Mouse (Mus musculus): ENCODE data around the gene Tmem8. TPM values are rescaled to one million over a fixed set of nuclear protein-coding genes. Genes with fewer than 3 reads are reported as not detected.
"Not testable (repeated sequence)": the region's sequence is repeated elsewhere in the genome, so short reads cannot be mapped to it uniquely, and the experiment has no call there.

Gene Tmem8
- polyA plus RNA-seq, 1 experiment, result 374 TPM

GRCm38 (mm10) chr17:26112751-26113150 is 348 bp upstream of the Tmem8 start:
- H3K27ac ChIP-seq (ENCODE audit: control insufficient read depth, insufficient read depth, low read depth, low read length), result peak overlapping the region; percentile 79

GRCm38 (mm10) chr17:26114061-26114460 is 962 bp downstream of the Tmem8 start:
- Histone ChIP-seq H3K27ac (ENCODE audit: control insufficient read depth, insufficient read depth, low read depth, low read length) (peak overlapping the region; percentile 84), H3K36me3 (ENCODE audit: control insufficient read depth, insufficient read depth, low read length) (no peaks in the 10 kb centered on the region), H3K4me1 (ENCODE audit: control insufficient read depth, insufficient read depth, low read length) (peaks cover 4% of the 10 kb centered on the region), H3K27me3 (ENCODE audit: control insufficient read depth, insufficient read depth, low read length) (no peaks in the 10 kb centered on the region), H3K4me3 (ENCODE audit: control insufficient read depth, low read depth, low read length) (peak overlapping the region; percentile 86)
- TF ChIP-seq POLR2A (IDR thresholded peaks at IDR 0.05; ENCODE audit: control insufficient read depth, low read depth, low read length) (no peak), CTCF (IDR thresholded peaks at IDR 0.05; ENCODE audit: control insufficient read depth, insufficient read depth, insufficient replicate concordance, low read depth, low read length) (no peak)

More at GRCm38 (mm10) chr17:26112751-26113150, 348 bp upstream of the Tmem8 start:
- H3K27me3 ChIP-seq (ENCODE audit: control insufficient read depth, insufficient read depth, low read length), result no peaks in the 10 kb centered on the region
- peaks cover 4% of the 10 kb centered on the region for H3K4me1 ChIP-seq (ENCODE audit: control insufficient read depth, insufficient read depth, low read length)
- no peaks in the 10 kb centered on the region for H3K36me3 ChIP-seq (ENCODE audit: control insufficient read depth, insufficient read depth, low read length)
- H3K4me3 ChIP-seq (ENCODE audit: control insufficient read depth, low read depth, low read length), result peak overlapping the region; percentile 86
- TF ChIP-seq CTCF (IDR thresholded peaks at IDR 0.05; ENCODE audit: control insufficient read depth, insufficient read depth, insufficient replicate concordance, low read depth, low read length) (no peak), POLR2A (IDR thresholded peaks at IDR 0.05; ENCODE audit: control insufficient read depth, low read depth, low read length) (no peak; the same call in 1 of the 2 replicates)

- H3K27ac ChIP-seq (ENCODE audit: control insufficient read depth, insufficient read depth, low read depth, low read length); H3K4me1 ChIP-seq (ENCODE audit: control insufficient read depth, insufficient read depth, low read length); H3K27me3 ChIP-seq (ENCODE audit: control insufficient read depth, insufficient read depth, low read length); H3K36me3 ChIP-seq (ENCODE audit: control insufficient read depth, insufficient read depth, low read length): not testable (repeated sequence)
- H3K4me3 ChIP-seq (ENCODE audit: control insufficient read depth, low read depth, low read length), result peak overlapping the region; percentile 75
These were observed 1.4 kb downstream of the Tmem8 start for GRCm38 (mm10) chr17:26114461-26114860.

GRCm38 (mm10) chr17:26115205-26115898 is 2.3 kb downstream of the Tmem8 start:
- no peaks in the 10 kb centered on the region for H3K27me3 ChIP-seq (ENCODE audit: control insufficient read depth, insufficient read depth, low read length)

GRCm38 (mm10) chr17:26115956-26116487 is 2.9 kb downstream of the Tmem8 start:
- Histone ChIP-seq H3K4me3 (ENCODE audit: control insufficient read depth, low read depth, low read length) (no peak overlapping the region), H3K27me3 (ENCODE audit: control insufficient read depth, insufficient read depth, low read length) (no peaks in the 10 kb centered on the region), H3K4me1 (ENCODE audit: control insufficient read depth, insufficient read depth, low read length) (peaks cover 4% of the 10 kb centered on the region), H3K27ac (ENCODE audit: control insufficient read depth, insufficient read depth, low read depth, low read length) (no peak overlapping the region), H3K36me3 (ENCODE audit: control insufficient read depth, insufficient read depth, low read length) (no peaks in the 10 kb centered on the region)
- no peak for TF ChIP-seq POLR2A (IDR thresholded peaks at IDR 0.05; ENCODE audit: control insufficient read depth, low read depth, low read length)
- TF ChIP-seq CTCF (IDR thresholded peaks at IDR 0.05; ENCODE audit: control insufficient read depth, insufficient read depth, insufficient replicate concordance, low read depth, low read length), result no peak

More at GRCm38 (mm10) chr17:26115205-26115898, 2.3 kb downstream of the Tmem8 start:
- peaks cover 4% of the 10 kb centered on the region for H3K4me1 ChIP-seq (ENCODE audit: control insufficient read depth, insufficient read depth, low read length)
- H3K36me3 ChIP-seq (ENCODE audit: control insufficient read depth, insufficient read depth, low read length), result no peaks in the 10 kb centered on the region
- no peak overlapping the region for H3K27ac ChIP-seq (ENCODE audit: control insufficient read depth, insufficient read depth, low read depth, low read length)
- TF ChIP-seq POLR2A (IDR thresholded peaks at IDR 0.05; ENCODE audit: control insufficient read depth, low read depth, low read length) (no peak), CTCF (IDR thresholded peaks at IDR 0.05; ENCODE audit: control insufficient read depth, insufficient read depth, insufficient replicate concordance, low read depth, low read length) (no peak)
- H3K4me3 ChIP-seq (ENCODE audit: control insufficient read depth, low read depth, low read length), result peak overlapping the region; percentile 19

DNA sequence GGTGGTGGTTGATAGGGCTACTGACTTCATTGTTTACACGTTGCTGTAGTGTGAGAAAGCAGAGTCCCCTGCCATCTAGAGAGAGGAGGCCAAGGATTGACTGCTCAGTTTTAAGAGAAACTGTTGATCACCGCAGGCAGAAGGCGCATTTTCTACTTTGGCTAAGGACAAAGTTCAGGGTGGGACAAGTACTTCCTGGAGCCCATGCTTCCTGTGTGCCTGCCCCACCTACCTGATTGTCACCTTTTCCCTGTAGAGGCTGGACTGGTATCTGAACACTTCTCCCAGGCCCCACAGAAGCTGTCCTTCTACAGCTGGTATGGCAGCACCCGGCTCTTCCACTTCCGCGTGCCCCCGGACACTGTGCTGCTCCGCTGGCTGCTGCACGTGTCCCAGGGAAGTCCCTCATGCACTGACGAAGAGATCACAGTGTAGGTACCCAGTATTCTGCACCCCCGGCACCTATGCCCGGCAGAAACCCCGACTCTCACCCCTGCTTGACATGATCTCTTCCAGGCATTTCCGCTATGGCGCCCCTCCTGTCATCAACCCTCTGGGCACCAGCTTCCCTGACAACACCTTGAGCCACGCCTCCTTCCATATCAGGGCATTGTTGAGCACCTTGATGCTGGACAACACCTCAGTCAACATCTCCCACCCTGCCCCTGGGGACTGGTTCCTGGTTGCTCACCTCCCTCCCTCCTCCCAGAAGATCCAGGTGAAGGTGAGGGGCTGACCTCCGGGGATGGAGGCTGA is 3.6 kb downstream of the Tmem8 start:
- peaks cover 4% of the 10 kb centered on the region for H3K4me1 ChIP-seq (ENCODE audit: control insufficient read depth, insufficient read depth, low read length)
- H3K4me3 ChIP-seq (ENCODE audit: control insufficient read depth, low read depth, low read length), result no peak overlapping the region
- TF ChIP-seq POLR2A (IDR thresholded peaks at IDR 0.05; ENCODE audit: control insufficient read depth, low read depth, low read length), result no peak
- TF ChIP-seq CTCF (IDR thresholded peaks at IDR 0.05; ENCODE audit: control insufficient read depth, insufficient read depth, insufficient replicate concordance, low read depth, low read length), result no peak
- H3K36me3 ChIP-seq (ENCODE audit: control insufficient read depth, insufficient read depth, low read length), result no peaks in the 10 kb centered on the region
- H3K27ac ChIP-seq (ENCODE audit: control insufficient read depth, insufficient read depth, low read depth, low read length), result no peak overlapping the region
- H3K27me3 ChIP-seq (ENCODE audit: control insufficient read depth, insufficient read depth, low read length), result no peaks in the 10 kb centered on the region
